Mouse (Mus musculus) megakaryocyte progenitor cell, adult 5-6 weeks (primary cell): ENCODE data around the gene Kcnc1. TPM values are rescaled to one million over a fixed set of nuclear protein-coding genes. Genes with fewer than 3 reads are reported as not detected.

ENCODE experiments used
- ATAC-seq: replicated peaks from 2 replicates; pipeline ENCODE4 v1.8.0; 2016; ENCODE audit warnings: mild to moderate bottlenecking, moderate TSS enrichment, inconsistent platforms; ENCODE audit not compliant: poor library complexity
- total RNA-seq, 2 experiments: library from RNA; stranded (forward) in 1 of 2; stranded (reverse) in 1 of 2; fragments of 157-497, 149-512 nt in 1 of 2; fragments of 200-1000 nt in 1 of 2; gene quantifications; 2 replicates each; pipeline versions ENCODE4 v1.2.3 to v1.2.4; 2015 to 2017

The Kcnc1 gene
- total RNA-seq, 2 experiments from 2014 or later, result 1.2 TPM; not detected in 1

GRCm38 (mm10) chr7:46393718-46394511, 2.4 kb upstream of the Kcnc1 start:
- ATAC-seq, result no peak

- ATAC-seq, result no peak
Observed at GRCm38 (mm10) chr7:46394933-46395332, 1.4 kb upstream of the Kcnc1 start.

- no peak for ATAC-seq
Observed at GRCm38 (mm10) chr7:46395571-46395970, 726 bp upstream of the Kcnc1 start.

GRCm38 (mm10) chr7:46396928-46397731, 833 bp downstream of the Kcnc1 start:
- ATAC-seq, result no peak

- ATAC-seq, result no peak
Observed at GRCm38 (mm10) chr7:46397732-46398333, 1.5 kb downstream of the Kcnc1 start.

GRCm38 (mm10) chr7:46398612-46399011, 2.3 kb downstream of the Kcnc1 start:
- no peak for ATAC-seq

GRCm38 (mm10) chr7:46399676-46400075, 3.4 kb downstream of the Kcnc1 start:
- no peak for ATAC-seq

GRCm38 (mm10) chr7:46400346-46400745, 4.0 kb downstream of the Kcnc1 start:
- no peak for ATAC-seq

GRCm38 (mm10) chr7:46401371-46402180, 5.3 kb downstream of the Kcnc1 start:
- ATAC-seq, result no peak

GRCm38 (mm10) chr7:46403616-46404485, 7.6 kb downstream of the Kcnc1 start:
- no peak for ATAC-seq

- ATAC-seq, result no peak
Observed at GRCm38 (mm10) chr7:46404756-46405155, 8.5 kb downstream of the Kcnc1 start.

GRCm38 (mm10) chr7:46408606-46409005, 12.3 kb downstream of the Kcnc1 start:
- ATAC-seq, result no peak

GRCm38 (mm10) chr7:46409204-46409789, 13.0 kb downstream of the Kcnc1 start:
- ATAC-seq, result no peak

- no peak for ATAC-seq
Observed at GRCm38 (mm10) chr7:46410727-46411126, 14.4 kb downstream of the Kcnc1 start.

GRCm38 (mm10) chr7:46412823-46413222, 16.5 kb downstream of the Kcnc1 start:
- ATAC-seq, result no peak

- no peak for ATAC-seq
Observed at GRCm38 (mm10) chr7:46413959-46414725, 17.8 kb downstream of the Kcnc1 start.

- no peak for ATAC-seq
Observed at GRCm38 (mm10) chr7:46415818-46416425, 19.6 kb downstream of the Kcnc1 start.

- no peak for ATAC-seq
Observed at GRCm38 (mm10) chr7:46417467-46417866, 21.2 kb downstream of the Kcnc1 start.
